Mouse (Mus musculus): Measurements from ENCODE around the gene Gpr101.

Gpr101 gene

DNA sequence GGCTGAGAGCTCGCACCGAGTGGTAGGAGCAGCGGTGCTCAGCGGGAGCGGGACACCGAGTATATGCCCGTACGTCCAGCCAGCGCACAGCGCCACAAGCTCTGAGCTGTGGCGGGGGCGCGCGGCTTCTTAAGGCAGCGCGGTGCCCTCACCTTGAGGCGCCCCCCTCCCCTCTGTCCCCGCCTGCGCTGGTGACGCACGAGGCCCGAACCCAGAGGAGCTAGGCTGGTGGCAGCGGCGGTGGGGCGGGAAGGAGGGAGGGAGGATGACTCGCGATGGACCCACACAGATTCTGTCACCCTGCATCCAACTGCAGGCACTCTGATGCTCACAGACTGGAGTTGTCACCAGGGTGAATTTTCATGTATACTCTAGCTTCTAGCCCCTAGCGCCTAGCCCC is at the start of gene Gpr101:
TSS of gene Gpr101 (minus strand) at position 124 of the 400 bp plus-strand sequence.
- in situ Hi-C loops (cut with MboI; ENCODE audit: unreplicated experiment in 2 of 2), result loop anchor here in 1 of 2 experiments (25.0 kb wide), 1 partner anchor 109 kb away; no protein-coding TSS in a partner anchor

DNA sequence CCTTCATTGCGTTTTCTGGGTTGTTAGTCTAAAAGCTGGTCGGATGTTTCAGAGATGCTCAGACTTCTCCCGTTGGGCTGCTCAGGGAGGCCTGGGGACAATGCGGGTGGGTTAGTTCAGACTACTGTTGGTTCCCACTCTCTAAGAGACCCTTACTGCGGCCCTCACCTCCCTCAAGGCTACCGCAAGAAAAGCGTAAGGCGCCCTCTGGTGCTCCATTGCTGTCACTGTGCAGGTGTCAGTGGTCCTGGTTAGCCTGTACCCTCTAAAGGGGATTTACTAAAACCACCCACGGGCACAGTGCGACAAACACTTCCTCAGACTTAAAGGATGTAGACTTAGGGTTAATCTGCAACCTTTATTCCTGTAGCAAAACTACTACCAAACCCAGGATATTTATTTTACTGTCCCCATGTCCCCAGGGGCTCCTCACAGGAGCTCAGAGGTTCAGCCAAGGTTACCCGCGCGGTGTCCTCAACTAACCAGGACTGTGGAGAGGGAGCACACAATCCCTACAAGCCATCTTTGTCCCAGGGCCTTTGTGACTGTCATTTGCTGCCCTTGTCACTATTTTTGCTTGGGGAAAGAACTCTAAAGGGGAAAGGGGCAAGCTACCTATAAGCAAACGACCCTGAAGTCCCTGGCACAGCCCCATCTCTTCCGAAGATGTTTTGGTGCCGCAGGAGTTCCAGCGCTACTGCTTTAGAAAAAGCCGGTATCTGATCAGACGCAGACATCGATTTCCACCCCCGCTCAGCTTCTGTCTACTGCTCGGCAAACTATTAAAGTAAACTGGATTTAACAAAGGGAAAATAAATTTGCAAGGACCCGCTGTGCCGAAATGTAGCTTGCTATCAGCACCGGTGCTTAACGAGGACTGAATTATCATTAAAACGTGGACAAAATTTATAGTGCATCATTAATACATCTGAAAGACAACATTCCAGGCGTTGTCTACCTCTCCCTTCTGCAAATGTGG is 17.8 kb upstream of the Gpr101 start:
- in situ Hi-C loops (cut with MboI; ENCODE audit: unreplicated experiment in 2 of 2), result loop anchor here in 1 of 2 experiments (25.0 kb wide), 1 partner anchor 91 kb away; no protein-coding TSS in a partner anchor

DNA sequence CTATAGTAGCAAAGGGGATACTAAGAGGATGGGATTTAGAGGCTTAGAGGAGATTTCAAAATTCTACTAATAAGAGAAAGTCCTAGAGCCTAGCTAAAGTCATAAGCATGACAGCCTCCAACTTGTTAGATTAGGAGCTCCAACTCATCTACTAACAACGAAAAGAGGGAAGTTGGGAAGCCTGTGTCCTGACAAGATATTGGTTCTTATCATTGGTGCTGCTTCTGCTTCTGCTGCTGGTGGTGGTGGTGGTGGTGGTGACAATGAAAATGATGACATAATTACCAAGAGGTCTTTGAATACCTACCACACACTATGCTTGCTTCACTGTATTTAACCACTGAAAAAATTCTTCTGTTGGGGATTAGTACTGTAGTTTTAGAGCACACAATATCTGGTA is 2.7 kb upstream of the Gpr101 start:
- in situ Hi-C loops (cut with MboI; ENCODE audit: unreplicated experiment in 2 of 2), result loop anchor here in 1 of 2 experiments (25.0 kb wide), 1 partner anchor 106 kb away; no protein-coding TSS in a partner anchor

Measured in v-Abl transformed pro-B cells (cell line).